Mouse (Mus musculus) brain, adult 2 months (tissue): ENCODE measurements around the gene Wfdc12.

Experiments used
- DNase-seq: peaks from one replicate; pipeline ENCODE4 v3.0.0; 2011; ENCODE audit warnings: low read depth, low spot score

Wfdc12 gene

GRCm38 (mm10) chr2:164177831-164178230, 12.6 kb downstream of the Wfdc12 start:
- no peak for DNase-seq

- peak; percentile 55 for DNase-seq
Measured at GRCm38 (mm10) chr2:164175850-164176249, 14.6 kb downstream of the Wfdc12 start.

- peak; percentile 95 for DNase-seq
Measured at GRCm38 (mm10) chr2:164174649-164175395, 15.6 kb downstream of the Wfdc12 start.

DNA sequence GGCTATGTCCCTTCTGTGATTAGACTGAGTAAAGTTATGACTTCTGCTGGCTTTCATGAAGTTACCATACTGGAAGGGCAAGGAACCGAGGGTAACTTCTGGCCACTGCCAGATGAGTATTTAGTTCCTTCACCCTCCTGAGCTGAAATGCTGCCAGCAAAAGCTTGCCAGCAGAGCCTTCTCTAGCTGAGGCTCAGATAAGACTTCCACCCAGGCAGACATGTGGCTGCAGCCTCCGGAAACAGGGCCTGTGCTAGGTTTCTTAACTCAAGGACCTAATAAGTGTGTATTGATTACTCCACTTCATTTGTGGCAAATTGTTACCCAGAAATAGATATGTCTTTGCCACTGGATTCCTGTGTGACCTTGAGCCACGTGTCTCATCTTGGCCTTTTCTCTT, 17.0 kb downstream of the Wfdc12 start:
- peak; percentile 43 for DNase-seq

DNA sequence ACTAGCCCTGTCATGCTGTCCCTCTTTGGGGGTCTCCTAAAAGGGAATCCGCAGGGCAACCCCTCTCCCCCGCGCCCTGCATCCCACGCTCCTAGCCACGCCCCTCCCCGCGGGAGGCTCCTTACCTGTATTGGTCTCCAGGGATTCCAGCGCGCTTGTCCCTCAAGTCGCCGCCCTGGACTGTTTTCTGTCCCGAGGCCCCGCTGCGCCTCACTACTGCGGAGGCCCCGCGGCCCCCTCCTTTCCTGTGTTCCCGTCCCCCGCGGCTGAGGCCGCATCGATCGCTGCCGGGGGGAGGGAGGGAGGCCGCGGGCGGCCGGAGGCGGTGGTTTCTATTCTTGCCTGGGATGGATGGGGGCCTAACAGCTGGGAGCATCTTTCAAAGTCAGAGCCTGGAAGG, 19.5 kb downstream of the Wfdc12 start, which contains the start of gene Kcns1:
Gene Kcns1 (minus strand): TSS at position 212 of the 400 bp plus-strand sequence.
- DNase-seq = peak; percentile 35

DNA sequence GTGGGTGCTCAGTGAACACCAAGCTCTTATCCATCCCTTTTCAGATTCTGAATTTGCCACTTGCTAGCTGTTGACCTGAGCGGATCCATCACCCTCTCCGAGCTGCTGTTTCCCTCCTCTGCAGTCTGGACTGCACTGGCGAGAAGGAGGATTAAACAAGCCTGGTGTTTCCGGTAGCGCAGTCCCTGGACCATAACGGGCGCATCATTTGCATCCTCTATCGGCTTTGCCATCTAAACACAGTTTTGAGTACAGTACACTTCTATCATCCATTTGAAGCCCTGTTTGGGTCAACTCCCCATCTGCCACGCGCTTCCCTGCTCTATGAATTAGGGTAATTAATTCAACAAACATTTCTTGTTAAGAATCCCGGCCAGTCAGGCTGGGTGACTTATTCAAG, 20.1 kb downstream of the Wfdc12 start:
- peak; percentile 35 for DNase-seq

- DNase-seq = peak; percentile 65
Measured at GRCm38 (mm10) chr2:164168571-164168946, 21.8 kb downstream of the Wfdc12 start.

- DNase-seq = no peak
Measured at GRCm38 (mm10) chr2:164167752-164168570, 22.4 kb downstream of the Wfdc12 start.

DNA sequence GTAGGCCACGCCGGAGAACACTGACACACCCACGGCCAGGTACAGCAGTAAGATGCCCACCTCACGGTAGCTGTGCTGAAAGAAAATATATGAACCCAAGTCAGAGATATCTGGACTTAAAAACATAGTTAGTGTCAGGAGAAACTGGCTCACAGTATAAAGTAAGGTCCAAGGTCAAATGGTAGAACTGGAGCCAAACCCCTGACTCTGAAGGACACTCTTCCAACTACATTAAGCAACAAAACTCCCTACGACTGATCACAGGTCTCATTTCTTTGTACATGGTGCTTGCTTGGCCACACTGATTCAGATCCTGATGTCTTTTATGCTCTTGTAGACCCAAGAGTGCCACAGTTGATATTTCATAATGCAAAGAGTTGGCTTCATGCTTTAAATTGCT, 25.5 kb downstream of the Wfdc12 start:
- DNase-seq = no peak

DNA sequence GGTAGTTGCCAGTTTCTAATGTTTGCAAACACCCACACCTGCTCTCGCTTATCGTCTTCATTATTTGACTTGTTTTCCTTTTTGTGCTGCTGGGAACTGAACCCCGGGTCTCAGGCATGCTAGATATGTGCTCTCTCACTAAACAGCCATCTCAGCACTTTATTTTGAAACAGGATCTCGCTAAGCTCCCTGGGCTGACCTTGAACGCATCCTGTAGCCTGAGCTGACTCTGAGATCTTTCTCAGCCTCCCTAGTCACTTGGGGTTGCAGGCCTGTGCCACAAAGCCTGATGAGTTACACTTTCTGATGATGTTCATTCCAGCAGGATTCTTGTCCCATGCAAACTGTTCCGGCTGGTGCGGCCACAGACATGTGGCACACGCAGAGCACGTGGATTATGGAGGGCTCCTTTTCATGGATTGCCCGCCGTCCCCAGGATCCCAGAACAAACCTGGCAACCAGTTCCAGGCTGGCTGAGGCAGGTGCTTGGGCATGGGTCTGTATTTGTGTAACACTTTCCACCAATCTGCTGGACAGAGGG, 28.8 kb downstream of the Wfdc12 start:
- DNase-seq = no peak

GRCm38 (mm10) chr2:164158838-164159237, 31.6 kb downstream of the Wfdc12 start:
- DNase-seq = no peak

DNA sequence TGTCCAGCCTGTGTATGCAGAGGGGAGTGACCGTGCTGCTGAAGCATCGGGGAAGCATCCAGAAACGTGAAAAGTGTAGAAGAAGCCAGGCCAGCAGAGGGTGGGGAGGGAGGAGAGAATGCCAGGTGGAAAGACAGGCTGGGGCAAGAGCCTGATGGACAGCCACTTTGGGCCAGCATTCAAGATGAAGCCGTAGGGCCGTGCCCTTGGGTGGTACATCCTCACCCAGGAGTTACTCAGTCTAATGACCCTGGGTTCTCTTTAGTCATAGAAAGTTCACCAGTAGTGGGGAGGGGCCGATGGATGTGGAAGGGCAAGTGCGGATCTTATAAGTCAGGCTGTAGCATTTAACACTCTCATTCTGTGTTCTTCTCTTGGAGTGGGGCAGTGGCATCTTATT, 34.2 kb downstream of the Wfdc12 start:
- DNase-seq = no peak

DNA sequence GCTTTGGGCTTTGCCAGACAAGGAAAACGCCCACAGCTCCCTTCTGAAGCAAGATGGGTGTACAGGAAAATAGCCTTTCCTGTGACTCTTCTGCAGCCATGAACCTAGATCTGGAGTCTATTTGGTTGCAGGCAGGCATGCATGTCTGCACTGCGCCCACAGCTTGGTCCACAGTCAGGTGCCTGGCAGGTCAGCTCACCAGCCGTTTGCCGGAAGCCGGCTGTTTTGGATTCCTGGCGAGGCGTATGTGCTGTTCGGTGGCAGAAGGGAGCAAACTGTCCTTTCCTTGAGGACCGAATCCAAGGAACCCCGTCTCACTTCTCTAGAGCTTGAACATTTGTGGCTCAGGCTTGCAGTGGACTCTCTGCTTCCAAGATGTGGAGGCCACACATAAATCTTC, 36.4 kb downstream of the Wfdc12 start:
- DNase-seq = peak; percentile 77

DNA sequence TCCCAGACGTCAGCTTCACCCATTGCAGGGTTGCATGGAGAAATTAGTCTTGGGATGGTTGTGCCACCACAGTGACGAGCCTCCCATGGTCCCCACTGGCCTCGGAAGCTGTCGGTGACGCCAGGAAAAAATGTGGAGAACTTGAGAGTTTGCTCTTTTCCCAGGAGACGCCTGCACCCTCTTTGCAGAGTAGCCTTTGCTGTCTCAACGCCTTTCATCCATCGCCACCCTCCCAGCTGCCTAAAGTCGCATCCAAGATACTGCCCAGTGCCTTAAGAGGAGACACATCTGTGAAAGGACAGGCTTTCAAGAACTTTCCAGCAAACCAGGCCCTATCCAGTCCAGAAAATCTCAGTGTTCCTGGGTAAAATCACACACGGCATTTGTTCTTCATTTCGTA, 38.1 kb downstream of the Wfdc12 start:
- no peak for DNase-seq

DNA sequence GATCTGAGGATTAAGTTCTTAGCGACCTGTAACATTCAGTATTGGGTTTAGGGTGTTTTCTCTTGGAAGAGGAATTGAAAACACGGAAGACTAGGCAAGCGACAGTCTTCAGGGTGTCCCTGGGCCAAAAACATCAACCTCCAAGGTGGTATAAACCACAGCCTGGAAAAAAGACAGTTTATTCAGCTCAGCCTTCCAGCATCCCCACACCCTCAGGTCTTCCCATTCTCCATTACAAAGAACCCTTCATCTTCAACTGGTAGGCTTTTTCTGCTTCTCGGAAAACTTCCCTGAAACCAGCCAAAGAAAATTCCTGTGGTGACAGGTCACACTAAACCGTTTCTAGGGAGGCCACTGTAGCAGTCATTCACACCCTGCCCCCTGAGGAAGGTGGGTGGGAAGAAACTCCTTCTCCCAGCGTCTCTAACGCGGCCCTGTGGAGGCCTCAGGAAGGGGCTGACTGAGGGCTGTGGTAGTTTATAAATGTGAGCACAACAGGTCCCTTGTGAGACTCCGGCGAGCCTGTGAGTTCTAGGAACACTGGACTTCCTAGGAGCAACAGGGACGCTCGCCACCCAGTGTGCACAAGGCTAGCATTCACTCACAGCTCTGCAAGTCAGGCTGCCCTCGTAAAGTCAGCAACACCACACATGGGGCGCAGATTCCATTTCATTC, 40.2 kb downstream of the Wfdc12 start:
- peak; percentile 61 for DNase-seq

DNA sequence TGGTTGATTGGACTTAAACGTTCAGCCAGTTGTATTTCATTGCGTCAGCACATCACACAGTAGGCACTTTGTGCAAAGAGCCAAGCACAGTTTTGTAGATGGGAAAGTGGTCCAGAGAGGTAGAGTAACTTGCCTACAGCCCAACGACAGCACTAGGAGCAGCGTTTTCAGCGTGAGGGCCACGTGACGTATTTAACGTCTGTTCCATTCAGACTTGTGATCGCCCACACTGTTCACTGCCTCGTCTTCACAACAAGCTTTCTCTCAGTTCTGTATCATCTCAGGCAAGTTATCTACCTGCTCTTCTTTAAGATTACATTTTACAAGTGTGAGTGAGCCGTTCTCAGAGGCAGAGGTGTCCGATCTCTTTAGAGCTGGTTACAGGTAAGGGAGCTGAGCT, 43.9 kb downstream of the Wfdc12 start:
- DNase-seq = peak; percentile 66

DNA sequence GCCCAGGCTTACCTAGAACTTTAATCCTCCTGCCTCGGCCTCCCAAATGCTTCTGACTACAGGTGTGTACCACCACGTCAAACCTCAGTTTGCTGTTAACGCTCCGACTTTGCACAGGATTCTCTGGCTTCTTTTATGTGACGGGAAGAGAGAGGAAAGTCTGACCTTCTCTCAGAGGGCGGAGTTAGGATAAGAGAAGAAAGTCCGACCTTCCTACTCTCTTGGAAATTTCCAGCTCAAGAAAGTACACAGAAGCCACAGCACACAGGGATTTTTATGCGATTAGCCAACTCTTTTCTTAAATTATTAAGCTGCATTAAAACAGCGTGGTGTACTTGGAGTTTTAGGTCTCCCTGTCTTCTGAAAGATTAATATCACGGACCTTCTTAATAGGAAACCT, 45.9 kb downstream of the Wfdc12 start:
- no peak for DNase-seq

DNA sequence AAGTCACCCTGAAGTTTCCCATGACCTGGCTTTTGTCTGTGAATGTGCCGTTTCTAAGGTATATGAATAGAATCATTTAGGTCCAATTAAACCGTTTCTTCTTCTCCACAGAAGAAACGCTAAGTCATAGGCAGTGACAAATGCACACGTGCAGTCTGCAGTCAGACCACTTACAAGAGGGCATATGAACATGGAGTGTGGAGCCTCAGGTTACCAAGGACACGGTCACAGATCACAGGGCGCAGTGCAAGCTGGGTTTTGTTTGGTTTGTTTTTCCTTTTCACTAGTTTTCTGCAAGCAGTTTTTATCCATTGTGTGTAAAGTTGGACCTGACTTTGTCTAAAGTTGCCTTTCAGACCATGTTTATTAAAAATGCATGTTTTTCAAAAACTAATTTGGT, 46.4 kb downstream of the Wfdc12 start:
- DNase-seq = no peak

DNA sequence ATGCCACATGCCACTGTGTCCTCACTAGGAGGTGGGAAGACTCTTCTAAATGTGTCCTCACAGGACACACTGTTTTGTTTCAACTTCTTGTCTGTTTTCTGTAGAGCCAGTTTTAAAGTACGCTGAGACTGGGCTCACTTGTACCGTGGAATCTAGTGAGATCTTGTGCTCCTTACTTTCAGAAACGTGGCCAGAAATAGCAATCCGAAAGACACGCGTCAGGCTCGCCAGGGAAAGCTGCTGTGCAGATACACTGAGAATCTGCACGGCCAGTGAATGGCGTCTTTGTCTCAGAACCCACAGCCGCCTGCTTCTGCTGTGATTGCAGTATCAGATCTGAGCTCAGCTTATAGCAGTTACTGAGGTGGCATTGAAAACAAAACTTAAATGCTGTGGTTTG, 48.4 kb downstream of the Wfdc12 start:
- peak; percentile 81 for DNase-seq
